ENCODE assay signal across 9 mouse cellular contexts in the genomic region with DNA sequence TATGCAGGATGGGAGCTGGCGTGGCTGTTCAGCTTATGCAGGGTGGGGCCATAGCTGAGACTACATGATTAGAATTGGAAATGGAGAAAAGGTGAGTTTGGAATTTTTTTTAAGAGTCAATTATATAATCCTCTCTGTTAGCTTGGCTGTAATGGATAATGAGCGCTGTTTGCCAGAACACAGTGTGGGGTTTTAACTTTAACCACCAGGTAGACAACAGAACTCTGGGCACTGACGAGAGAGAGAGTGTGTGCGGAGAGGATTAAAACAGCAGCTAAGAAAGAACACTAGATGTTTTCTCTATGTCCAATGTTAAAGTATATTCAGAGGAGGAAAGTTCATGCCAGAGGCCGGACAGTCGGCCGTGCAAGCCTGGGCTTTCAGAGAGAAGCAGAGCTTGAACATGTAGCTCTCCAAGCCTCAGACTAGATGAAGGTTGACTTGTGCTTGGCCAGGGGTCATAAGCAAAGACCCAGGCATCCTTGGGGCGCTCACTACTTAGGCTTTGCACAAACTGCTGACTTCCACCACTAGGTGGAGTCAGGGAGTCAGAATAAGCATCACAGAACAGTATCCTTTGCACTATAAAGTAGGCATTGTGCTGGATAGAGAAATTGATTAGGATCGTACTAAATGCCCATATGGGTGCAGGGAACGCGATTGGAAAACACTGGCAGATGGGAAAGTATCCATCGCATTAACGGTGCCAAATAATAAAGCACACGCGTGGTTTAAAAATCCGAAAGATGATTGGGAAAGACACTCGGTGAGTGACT.
DNase-seq lines count a peak whose midpoint lies in the region; ATAC-seq and TF ChIP-seq lines count a peak whose summit lies in the region.
"Had no signal": no experiment of that assay in that cellular context is flagged by ENCODE, and none has a peak within 500 bp of the region (broad histone marks: within the 10 kb centered on the region; RNA-seq: fewer than 3 reads in every experiment).

No protein-coding gene starts in this region.

- ATAC-seq in monocyte, adult 5-6 weeks (replicated peaks; ENCODE audit: insufficient number of reproducible peaks, low FRiP score, low TSS enrichment, poor library complexity, severe bottlenecking): no peak

- no peak overlapping the region for H3K9ac ChIP-seq in MEL (ENCODE audit: control insufficient read depth, low read depth, low read length, poor library complexity, severe bottlenecking)
- H3K9ac ChIP-seq: embryonic facial prominence, embryonic 13.5 days had no signal

- WGBS in heart, embryonic 10.5 days: 87% methylated on average over 17 of the region's 17 CpGs
- 91% methylated on average over 17 of the region's 17 CpGs for WGBS in lung, adult 2 months
- 91% methylated on average over 17 of the region's 17 CpGs for WGBS in small intestine, adult 2 months

- TF ChIP-seq EP300 in MEL (IDR thresholded peaks at IDR 0.05; ENCODE audit: low read depth in 1 of 2, low read length in 2 of 2): no peak

- intact Hi-C loops in heart, postnatal 10 days (cut with DNase I): loop anchor here (2.0 kb wide), 1 partner anchor 652 kb away; no protein-coding TSS in a partner anchor

- no peak overlapping the region for H3K4me3 ChIP-seq in heart, embryonic 10.5 days
- no peak overlapping the region for H3K4me3 ChIP-seq in MEL (ENCODE audit: control insufficient read depth in 1 of 2, insufficient read depth in 1 of 2, low read depth in 2 of 2, low read length in 2 of 2)
- H3K4me3 ChIP-seq in lung, adult 2 months (replicated peaks; ENCODE audit: extremely low read depth, low read depth, low read length): no peak overlapping the region
- no peak overlapping the region for H3K4me3 ChIP-seq in small intestine, adult 2 months (ENCODE audit: low read depth, low read length)
- H3K4me3 ChIP-seq: embryonic facial prominence, embryonic 13.5 days had no signal

- peak; percentile 69 to 92 (median 85) for TF ChIP-seq CTCF in MEL (IDR thresholded peaks at IDR 0.05 in 2 of 3, conservative IDR thresholded peaks at IDR 0.05 in 1 of 3; ENCODE audit: control insufficient read depth in 1 of 3, insufficient read depth in 1 of 3, low read depth in 2 of 3, low read length in 3 of 3, poor library complexity in 1 of 3, severe bottlenecking in 1 of 3)
- peak; percentile 53 for TF ChIP-seq CTCF in lung, adult 2 months (IDR thresholded peaks at IDR 0.05; ENCODE audit: insufficient read depth, low read length)
- peak; percentile 50; the same call in 1 of the 2 replicates for TF ChIP-seq CTCF in small intestine, adult 2 months (IDR thresholded peaks at IDR 0.05; ENCODE audit: extremely low read depth, insufficient read length, insufficient replicate concordance, low read depth, low read length)

- no peaks in the 10 kb centered on the region for H3K79me2 ChIP-seq in MEL (ENCODE audit: control insufficient read depth, insufficient read depth, low read length, poor library complexity)

- H3K9me3 ChIP-seq in heart, embryonic 10.5 days: no peaks in the 10 kb centered on the region
- H3K9me3 ChIP-seq in MEL (replicated peaks; ENCODE audit: insufficient read depth, low read length): no peaks in the 10 kb centered on the region
- H3K9me3 ChIP-seq: embryonic facial prominence, embryonic 13.5 days had no signal

- DNase-seq in heart, postnatal 10 days: peak; percentile 23 to 44
- no peak for DNase-seq in heart, embryonic 10.5 days (ENCODE audit: low spot score)
- DNase-seq in MEL (ENCODE audit: low read depth, low spot score): peak; percentile 65
- DNase-seq in embryo, embryonic 11.5 days (ENCODE audit: low read depth, low spot score): peak; percentile 39
- DNase-seq in kidney, adult 9 months: peak; percentile 53
- DNase-seq in lung, adult 2 months: peak; percentile 22

- no peaks in the 10 kb centered on the region for H3K27me3 ChIP-seq in heart, embryonic 10.5 days (ENCODE audit: insufficient read depth, poor library complexity, severe bottlenecking)
- H3K27me3 ChIP-seq in MEL (ENCODE audit: control insufficient read depth in 1 of 2, insufficient read depth in 2 of 2, low read length in 2 of 2): no peaks in the 10 kb centered on the region
- no peaks in the 10 kb centered on the region for H3K27me3 ChIP-seq in small intestine, adult 2 months (ENCODE audit: control insufficient read depth, insufficient read depth, low read length)
- H3K27me3 ChIP-seq: embryonic facial prominence, embryonic 13.5 days had no signal

- no peaks in the 10 kb centered on the region for H3K4me1 ChIP-seq in heart, embryonic 10.5 days
- H3K4me1 ChIP-seq in MEL (ENCODE audit: control insufficient read depth in 1 of 2, insufficient read depth in 2 of 2, low read length in 2 of 2): no peaks in the 10 kb centered on the region
- H3K4me1 ChIP-seq in lung, adult 2 months (ENCODE audit: control insufficient read depth, insufficient read depth, low read length): no peaks in the 10 kb centered on the region
- no peaks in the 10 kb centered on the region; the same call in 1 of the 2 replicates for H3K4me1 ChIP-seq in small intestine, adult 2 months (ENCODE audit: control insufficient read depth, insufficient read depth, insufficient read length, low read length)

- no peak for TF ChIP-seq POLR2A in MEL (IDR thresholded peaks at IDR 0.05; ENCODE audit: control insufficient read depth in 1 of 2, insufficient read depth in 1 of 2, low read depth in 1 of 2, low read length in 2 of 2, poor library complexity in 1 of 2)
- TF ChIP-seq POLR2A in lung, adult 2 months (IDR thresholded peaks at IDR 0.05; ENCODE audit: borderline replicate concordance, extremely low read depth, low read depth, low read length): no peak
- TF ChIP-seq POLR2A in small intestine, adult 2 months (IDR thresholded peaks at IDR 0.05; ENCODE audit: low read depth, low read length): no peak

- no peak overlapping the region for H3K27ac ChIP-seq in heart, embryonic 10.5 days
- H3K27ac ChIP-seq in MEL (ENCODE audit: control insufficient read depth, low read depth, low read length): no peak overlapping the region
- no peak overlapping the region for H3K27ac ChIP-seq in small intestine, adult 2 months (ENCODE audit: insufficient read depth, low read depth, low read length)
- H3K27ac ChIP-seq: embryonic facial prominence, embryonic 13.5 days had no signal

- 0 out of 2 replicates have a peak, but pooled peaks cover 3% of the 10 kb centered on the region for H3K36me3 ChIP-seq in heart, embryonic 10.5 days
- H3K36me3 ChIP-seq in MEL (ENCODE audit: control insufficient read depth in 1 of 2, insufficient read depth in 2 of 2, low read length in 2 of 2): no peaks in the 10 kb centered on the region
- peaks cover 3% of the 10 kb centered on the region; the same call in 1 of the 2 replicates for H3K36me3 ChIP-seq in small intestine, adult 2 months (ENCODE audit: control insufficient read depth, insufficient read depth, low read length)

- peak; percentile 71 for TF ChIP-seq RAD21 in MEL (IDR thresholded peaks at IDR 0.05; ENCODE audit: low read depth, low read length)

TF ChIP-seq in MEL, 35 proteins besides CTCF, POLR2A, EP300 and RAD21:
- TF ChIP-seq USF2 (IDR thresholded peaks at IDR 0.05; ENCODE audit: borderline replicate concordance in 1 of 2, insufficient read depth in 1 of 2, low read depth in 1 of 2, low read length in 2 of 2) (no peak), BHLHE40 (IDR thresholded peaks at IDR 0.05; ENCODE audit: borderline replicate concordance, low read depth, low read length) (no peak), SMC3 (IDR thresholded peaks at IDR 0.05; ENCODE audit: low read depth, low read length) (peak; percentile 86), ZC3H11A (IDR thresholded peaks at IDR 0.05; ENCODE audit: low read depth, low read length) (peak; percentile 32; the same call in 1 of the 2 replicates), MAZ (IDR thresholded peaks at IDR 0.05; ENCODE audit: low read depth, low read length) (no peak)
TF ChIP-seq in MEL: peak in this region for 2.
